Mouse (Mus musculus) heart, embryonic 16.5 days (tissue): ENCODE measurements around the gene Fam227a. TPM values are rescaled to one million over a fixed set of nuclear protein-coding genes. Genes with fewer than 3 reads are reported as not detected.
A peak's percentile ranks its signal among the peaks of the same experiment; 100 is the strongest.

ENCODE experiments used
- ATAC-seq: fragments of 200-750 bp; cut with Nextera tagmentation; replicated peaks from 2 replicates; pipeline ENCODE4 v1.8.0; 2017; ENCODE audit warnings: moderate number of reproducible peaks; ENCODE audit not compliant: insufficient read depth, low FRiP score; ENCODE audit errors: extremely low read depth
- H3K27ac ChIP-seq: fragments of 300-500 bp; sonication (generic); 2 replicates; pipeline ENCODE4 v1.5.1; 2014; ENCODE audit warnings: mild to moderate bottlenecking, low read length, control low read depth, moderate library complexity
- H3K27me3 ChIP-seq: fragments of 300-500 bp; sonication (generic); 2 replicates; pipeline ENCODE4 v1.6.1; 2014; ENCODE audit warnings: low read length, mixed read lengths; ENCODE audit not compliant: control insufficient read depth, insufficient read depth
- H3K36me3 ChIP-seq: fragments of 300-500 bp; sonication (generic); 2 replicates; pipeline ENCODE4 v1.6.1; 2014; ENCODE audit not compliant: control insufficient read depth, insufficient read depth
- H3K4me1 ChIP-seq: fragments of 300-500 bp; sonication (generic); 2 replicates; pipeline ENCODE4 v1.6.1; 2014; ENCODE audit warnings: low read length, mixed read lengths; ENCODE audit not compliant: control insufficient read depth, insufficient read depth
- H3K4me2 ChIP-seq: fragments of 300-500 bp; sonication (generic); 2 replicates; pipeline ENCODE4 v1.6.1; 2014; ENCODE audit warnings: low read depth, mild to moderate bottlenecking, control low read depth, low read length
- H3K4me3 ChIP-seq: fragments of 300-500 bp; sonication (generic); 2 replicates; pipeline ENCODE4 v1.5.1; 2014; ENCODE audit warnings: mild to moderate bottlenecking, control low read depth, low read length
- H3K9ac ChIP-seq: fragments of 300-500 bp; sonication (generic); 2 replicates; pipeline ENCODE4 v1.6.1; 2014; ENCODE audit warnings: low read length, control low read depth
- H3K9me3 ChIP-seq: fragments of 300-500 bp; sonication (generic); replicated peaks from 2 replicates; pipeline ENCODE4 v1.6.1; 2016; ENCODE audit warnings: low read length; ENCODE audit not compliant: control insufficient read depth
- WGBS: fragments of 180-500 bp; shearing (Covaris S2); extraction: QIAGEN DNeasy Blood & Tissue Kit; methylation state at CpG from one replicate; pipeline ENCODE4 v1.1.7; 2014; 5-methylcytosine and 5-hydroxymethylcytosine counted together
- polyA plus RNA-seq: library from polyadenylated mRNA; unstranded; fragments of >200 nt; fragmentation: Nextera tagmentation; extraction: Ambion mirVana; gene quantifications from 2 replicates; pipeline ENCODE4 v1.2.1, GENCODE M21; 2015

The Fam227a gene
- polyA plus RNA-seq, 1 experiment from 2014 or later, result 0.75 TPM

GRCm38 (mm10) chr15:79670972-79671299 lies 12.2 kb upstream of the Fam227a start:
- Histone ChIP-seq H3K36me3 (peaks cover 28% of the 10 kb centered on the region), H3K4me1 (peaks cover 21% of the 10 kb centered on the region), H3K4me3 (peak overlapping the region; percentile 94), H3K27ac (peak overlapping the region; percentile 58), H3K4me2 (peak overlapping the region; percentile 71), H3K27me3 (no peaks in the 10 kb centered on the region), H3K9ac (peak overlapping the region; percentile 95), H3K9me3 (no peaks in the 10 kb centered on the region)
- 0 out of 2 replicates have a peak, but pooled peaks have one; percentile 5 for ATAC-seq
- WGBS, result under 1% methylated on average over 35 of the region's 37 CpGs

DNA sequence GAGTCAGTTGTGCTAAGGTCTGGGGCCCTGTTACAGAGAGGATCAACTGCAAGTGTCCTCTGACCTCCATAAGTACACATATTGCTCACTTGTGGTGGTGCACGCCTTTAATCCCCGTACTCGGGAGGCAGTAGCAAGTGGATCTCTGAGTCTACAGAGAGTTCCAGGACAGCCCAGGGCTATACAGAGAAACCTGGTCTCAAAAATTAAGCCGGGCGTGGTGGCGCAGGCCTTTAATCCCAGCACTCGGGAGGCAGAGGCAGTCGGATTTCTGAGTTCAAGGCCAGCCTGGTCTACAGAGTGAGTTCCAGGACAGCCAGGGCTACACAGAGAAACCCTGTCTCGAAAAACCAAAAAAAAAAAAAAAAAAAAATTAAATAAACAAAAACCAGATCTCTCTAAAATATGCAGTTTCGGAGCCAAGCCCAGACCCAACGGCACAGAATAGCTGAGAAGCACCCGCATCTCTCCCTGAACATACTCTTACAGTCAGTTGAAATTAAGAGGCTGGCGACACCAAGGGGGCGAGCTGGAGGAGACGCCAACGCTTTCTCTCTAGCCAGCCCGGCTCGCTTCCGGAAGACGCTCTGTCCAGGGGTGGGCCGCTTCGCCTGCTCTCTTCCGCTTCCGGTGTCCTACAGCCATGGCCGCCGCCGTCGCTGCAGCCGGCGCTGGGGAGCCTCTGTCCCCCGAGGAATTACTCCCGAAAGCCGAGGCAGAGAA lies 11.7 kb upstream of the Fam227a start, which contains the start of gene Tomm22:
Gene Tomm22 (plus strand): TSS at position 613 of the 723 bp plus-strand sequence.
- 17% methylated on average over 32 of the region's 33 CpGs for WGBS
- Histone ChIP-seq H3K9ac (peak within 1 kb of the TSS; percentile 95), H3K4me1 (peaks cover 23% of the 10 kb centered on the region), H3K9me3 (no peaks in the 10 kb centered on the region), H3K27me3 (no peaks in the 10 kb centered on the region), H3K27ac (peak within 1 kb of the TSS; percentile 58), H3K4me2 (peak within 1 kb of the TSS; percentile 71), H3K36me3 (peaks cover 25% of the 10 kb centered on the region), H3K4me3 (peak within 1 kb of the TSS; percentile 94)
- peak; percentile 94 for ATAC-seq

DNA sequence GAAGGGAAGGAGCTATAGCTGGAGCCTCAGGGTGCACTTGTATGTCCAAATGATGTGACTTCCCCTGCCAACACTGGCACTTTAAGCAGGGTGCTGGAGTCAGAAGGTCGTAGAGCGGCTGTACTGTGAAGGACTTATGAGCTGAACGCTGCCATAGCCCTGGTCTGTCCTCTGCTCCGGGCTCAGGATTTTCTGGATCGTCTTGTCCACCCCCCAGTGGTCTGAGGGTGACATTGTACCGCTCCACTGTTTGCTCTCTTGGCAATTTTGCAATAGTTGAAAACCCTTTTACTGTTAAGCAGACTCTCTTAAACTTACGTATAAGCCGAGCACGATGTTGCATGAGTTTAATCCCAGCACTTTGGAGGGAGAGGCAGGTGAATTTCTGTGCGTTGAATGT lies 10.4 kb upstream of the Fam227a start:
- peak overlapping the region; percentile 36; the same call in 1 of the 2 replicates for H3K9ac ChIP-seq

DNA sequence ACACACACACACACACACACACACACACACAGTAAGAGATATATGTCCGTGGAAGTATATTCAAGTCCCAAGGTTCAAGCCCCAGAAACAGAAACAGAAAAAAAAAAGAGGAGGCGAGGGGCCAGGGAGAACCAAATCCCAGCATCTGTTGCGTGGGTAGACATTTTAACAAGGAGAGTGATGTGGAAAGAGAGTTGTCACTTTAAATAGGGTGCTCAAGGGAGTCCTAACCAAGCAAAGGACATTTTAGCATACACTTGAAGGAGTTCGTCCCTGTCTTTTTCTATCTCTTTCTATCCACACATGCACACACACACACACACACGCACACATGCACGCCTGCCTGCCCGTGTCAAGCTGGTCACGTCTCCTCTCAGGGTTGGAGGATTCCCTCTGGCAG lies 5.9 kb upstream of the Fam227a start:
- Histone ChIP-seq H3K9me3 (peaks cover 4% of the 10 kb centered on the region; the same call in 1 of the 2 replicates), H3K9ac (no peak overlapping the region), H3K4me2 (no peak overlapping the region), H3K4me1 (peaks cover 21% of the 10 kb centered on the region), H3K27me3 (no peaks in the 10 kb centered on the region), H3K27ac (no peak overlapping the region), H3K36me3 (peaks cover 13% of the 10 kb centered on the region), H3K4me3 (no peak overlapping the region)
- 92% methylated on average over 8 of the region's 8 CpGs for WGBS
- no peak for ATAC-seq

More for the DNA sequence above, 10.4 kb upstream of the Fam227a start:
- peaks cover 23% of the 10 kb centered on the region for H3K4me1 ChIP-seq
- peaks cover 13% of the 10 kb centered on the region for H3K36me3 ChIP-seq
- no peaks in the 10 kb centered on the region for H3K9me3 ChIP-seq
- H3K27me3 ChIP-seq, result no peaks in the 10 kb centered on the region
- no peak for ATAC-seq
- no peak overlapping the region for H3K4me2 ChIP-seq
- H3K4me3 ChIP-seq, result no peak overlapping the region
- WGBS, result 58% methylated on average over 10 of the region's 10 CpGs
- 0 out of 2 replicates have a peak overlapping the region, but pooled peaks have one; percentile 30 for H3K27ac ChIP-seq

GRCm38 (mm10) chr15:79661852-79662251 lies 3.1 kb upstream of the Fam227a start:
- Histone ChIP-seq H3K4me3 (no peak overlapping the region), H3K4me1 (peaks cover 17% of the 10 kb centered on the region), H3K36me3 (peaks cover 9% of the 10 kb centered on the region; the same call in 1 of the 2 replicates), H3K4me2 (no peak overlapping the region), H3K27ac (no peak overlapping the region), H3K27me3 (no peaks in the 10 kb centered on the region), H3K9ac (no peak overlapping the region), H3K9me3 (peaks cover 4% of the 10 kb centered on the region; the same call in 1 of the 2 replicates)
- WGBS, result 67% methylated on average over 4 of the region's 4 CpGs
- no peak for ATAC-seq

DNA sequence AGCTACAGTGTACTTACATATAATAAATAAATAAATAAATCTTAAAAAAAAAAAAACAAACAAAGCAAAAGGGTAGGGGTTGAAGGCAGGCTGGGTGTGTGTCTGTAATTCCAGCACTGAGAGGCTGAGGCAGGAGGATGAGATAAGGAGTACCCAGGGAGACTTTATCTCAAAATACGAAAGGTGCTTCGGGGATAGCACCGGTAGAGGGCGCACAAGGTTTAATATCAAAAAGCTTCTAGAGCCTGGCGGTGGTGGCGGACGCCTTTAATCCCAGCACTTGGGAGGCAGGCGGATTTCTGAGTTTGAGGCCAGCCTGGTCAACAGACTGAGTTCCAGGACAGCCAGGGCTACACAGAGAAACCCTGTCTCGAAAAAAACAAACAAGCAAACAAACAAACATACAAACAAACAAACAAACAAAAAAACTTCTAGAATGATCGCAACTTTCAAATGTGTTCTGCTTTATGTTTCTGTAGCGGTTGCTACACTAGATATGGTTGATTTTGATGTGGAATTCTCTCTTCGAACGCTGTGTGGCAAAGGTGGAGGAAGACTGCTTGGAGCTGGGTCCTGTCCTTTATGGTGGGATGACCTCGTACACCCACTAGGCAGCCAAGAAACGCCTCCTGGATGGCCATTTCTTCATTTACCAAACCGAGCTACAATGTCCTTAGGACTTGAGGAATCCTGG lies 772 bp downstream of the Fam227a start:
- peaks cover 4% of the 10 kb centered on the region; the same call in 1 of the 2 replicates for H3K9me3 ChIP-seq
- peak; percentile 12; the same call in 1 of the 2 replicates for ATAC-seq
- H3K4me1 ChIP-seq, result peaks cover 7% of the 10 kb centered on the region; the same call in 1 of the 2 replicates
- H3K36me3 ChIP-seq, result peaks cover 9% of the 10 kb centered on the region; the same call in 1 of the 2 replicates
- peak overlapping the region; percentile 94 for H3K27ac ChIP-seq
- H3K27me3 ChIP-seq, result no peaks in the 10 kb centered on the region
- H3K4me3 ChIP-seq, result peak overlapping the region; percentile 85
- 3% methylated on average over 16 of the region's 16 CpGs for WGBS
- peak overlapping the region; percentile 91 for H3K9ac ChIP-seq
- peak overlapping the region; percentile 87 for H3K4me2 ChIP-seq

GRCm38 (mm10) chr15:79656451-79656850 lies 2.3 kb downstream of the Fam227a start:
- H3K9ac ChIP-seq, result no peak overlapping the region
- H3K27ac ChIP-seq, result no peak overlapping the region
- no peaks in the 10 kb centered on the region for H3K27me3 ChIP-seq
- H3K4me3 ChIP-seq, result no peak overlapping the region
- H3K4me2 ChIP-seq, result no peak overlapping the region
- 85% methylated on average over 14 of the region's 14 CpGs for WGBS
- no peaks in the 10 kb centered on the region for H3K9me3 ChIP-seq
- no peak for ATAC-seq
- H3K4me1 ChIP-seq, result peaks cover 7% of the 10 kb centered on the region; the same call in 1 of the 2 replicates
- H3K36me3 ChIP-seq, result peaks cover 1% of the 10 kb centered on the region; the same call in 1 of the 2 replicates

DNA sequence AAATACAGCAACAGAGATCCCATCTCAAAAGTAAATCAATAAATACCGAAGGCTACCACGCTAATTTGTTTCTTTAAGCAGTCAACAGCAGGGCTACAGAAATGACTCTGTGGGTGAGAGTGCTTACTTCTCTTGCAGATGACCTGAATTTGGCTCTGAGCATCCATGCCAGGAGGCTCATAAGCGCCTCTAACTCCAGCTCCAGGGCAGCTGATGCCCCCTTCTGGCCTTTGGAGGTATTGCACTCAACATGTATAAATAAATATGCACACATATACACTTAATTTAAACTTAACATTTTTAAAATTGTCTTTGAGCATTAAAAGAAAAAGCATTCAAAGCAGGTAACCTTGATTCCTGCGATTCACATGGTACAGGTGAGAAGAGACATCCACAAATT lies 7.3 kb downstream of the Fam227a start:
- H3K27me3 ChIP-seq, result no peaks in the 10 kb centered on the region
- H3K4me3 ChIP-seq, result no peak overlapping the region
- H3K9me3 ChIP-seq, result no peaks in the 10 kb centered on the region
- 77% methylated on average over 4 of the region's 4 CpGs for WGBS
- no peaks in the 10 kb centered on the region for H3K36me3 ChIP-seq
- H3K9ac ChIP-seq, result no peak overlapping the region
- H3K27ac ChIP-seq, result no peak overlapping the region
- no peak overlapping the region for H3K4me2 ChIP-seq
- no peak for ATAC-seq
- H3K4me1 ChIP-seq, result no peaks in the 10 kb centered on the region

GRCm38 (mm10) chr15:79650569-79650968 lies 8.2 kb downstream of the Fam227a start:
- Histone ChIP-seq H3K4me1 (no peaks in the 10 kb centered on the region), H3K4me3 (no peak overlapping the region), H3K27ac (no peak overlapping the region), H3K4me2 (no peak overlapping the region), H3K9ac (no peak overlapping the region), H3K9me3 (no peaks in the 10 kb centered on the region), H3K36me3 (no peaks in the 10 kb centered on the region), H3K27me3 (no peaks in the 10 kb centered on the region)
- no peak for ATAC-seq
